Mouse (Mus musculus) kidney, postnatal 25 days (tissue): ENCODE measurements around the gene Nradd.

Source experiments
- DNase-seq, 2 experiments: peaks; one replicate each; pipeline ENCODE4 v3.0.0; 2021; ENCODE audit warnings: mixed read lengths in 2 of 2

The Nradd gene

DNA sequence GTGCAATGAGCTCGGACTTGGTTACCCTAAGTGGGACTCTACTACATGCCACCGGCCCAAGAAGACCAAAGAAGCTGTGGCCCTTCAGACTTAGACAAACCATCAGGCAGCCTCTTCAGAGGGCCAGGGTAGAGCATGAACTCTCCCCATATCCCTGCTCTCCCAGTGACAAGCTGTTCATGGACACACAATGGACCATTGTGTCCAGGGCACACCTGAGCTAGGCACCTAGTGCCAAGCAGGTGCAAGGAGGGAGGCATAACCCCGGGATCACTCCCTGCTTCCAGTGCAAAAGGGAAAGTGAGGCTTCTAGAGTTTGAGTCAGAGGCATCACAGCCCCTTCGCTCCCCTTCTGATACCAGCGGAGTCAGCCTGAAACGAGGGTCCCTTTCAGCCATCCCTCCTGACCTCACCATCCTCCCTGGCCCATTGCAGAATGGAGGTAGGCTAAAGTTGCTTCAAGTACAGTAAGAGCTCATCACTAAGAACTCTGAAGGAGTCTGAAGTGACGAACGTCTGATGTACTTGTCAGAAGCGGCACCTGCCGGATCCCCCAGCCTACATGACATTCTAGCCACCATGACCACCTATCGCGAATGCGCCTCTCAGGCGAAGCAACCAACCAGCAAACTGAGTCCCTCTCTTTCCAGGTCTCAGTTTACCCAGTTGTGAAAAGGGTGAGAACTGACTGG is 28.9 kb upstream of the Nradd start:
- no peak for DNase-seq

DNA sequence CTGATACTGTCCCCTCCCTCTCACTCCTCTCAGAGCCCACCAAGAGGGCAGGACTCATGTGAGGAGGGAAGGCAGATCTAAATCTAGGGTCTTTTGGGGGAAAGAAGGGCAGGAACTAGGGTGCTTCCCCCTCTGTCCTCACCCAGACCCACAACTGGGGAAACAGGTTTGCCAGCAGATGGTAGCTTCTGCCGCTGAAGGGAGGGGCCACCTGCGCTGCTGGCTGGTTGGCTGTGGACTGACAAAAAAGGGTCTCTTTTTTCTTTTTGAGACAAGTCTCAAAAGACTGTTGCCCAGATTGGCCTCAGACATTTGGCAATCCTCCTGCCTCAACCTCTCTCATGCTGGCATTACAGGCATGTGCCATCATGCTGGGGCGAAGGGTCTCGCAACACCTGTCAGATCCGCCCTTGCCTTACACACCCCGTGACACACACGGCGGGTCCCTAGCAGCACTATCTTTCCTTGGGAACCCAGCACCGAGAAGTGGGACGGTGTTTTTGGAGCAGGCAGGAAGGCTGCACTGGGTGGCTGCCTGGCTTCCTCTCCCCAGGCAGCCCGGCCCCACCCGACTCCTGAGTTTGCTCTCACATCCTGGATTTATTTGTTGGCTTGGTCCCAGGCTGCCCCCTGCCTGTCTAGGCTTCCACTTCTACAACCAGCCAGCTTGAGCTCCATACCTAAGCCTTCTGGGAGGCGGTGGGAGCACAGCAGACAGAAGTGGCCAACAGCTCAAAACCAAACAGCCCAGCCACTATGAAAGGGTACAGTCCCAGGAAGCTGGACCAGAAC is 27.9 kb upstream of the Nradd start:
- DNase-seq: peak; percentile 74 to 86

DNA sequence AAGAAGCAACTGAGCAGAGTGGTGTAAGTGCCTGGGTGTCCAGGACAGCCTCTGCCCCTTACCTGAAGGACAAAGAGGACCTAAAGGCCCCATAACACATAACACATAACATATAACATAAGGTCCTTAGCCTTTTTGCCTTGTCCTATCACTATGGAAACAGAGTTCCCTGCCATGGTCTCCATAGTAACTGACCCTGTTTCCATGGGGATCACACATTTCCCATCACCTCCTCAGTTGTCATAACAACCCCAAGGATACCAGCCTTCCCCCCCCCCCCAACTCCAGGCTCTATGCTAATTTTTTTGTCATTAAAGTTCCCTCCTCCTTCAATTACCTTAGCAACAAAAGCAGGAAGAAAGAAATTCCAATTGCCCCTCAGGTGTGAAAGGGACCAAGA is 25.5 kb upstream of the Nradd start:
- no peak for DNase-seq

DNA sequence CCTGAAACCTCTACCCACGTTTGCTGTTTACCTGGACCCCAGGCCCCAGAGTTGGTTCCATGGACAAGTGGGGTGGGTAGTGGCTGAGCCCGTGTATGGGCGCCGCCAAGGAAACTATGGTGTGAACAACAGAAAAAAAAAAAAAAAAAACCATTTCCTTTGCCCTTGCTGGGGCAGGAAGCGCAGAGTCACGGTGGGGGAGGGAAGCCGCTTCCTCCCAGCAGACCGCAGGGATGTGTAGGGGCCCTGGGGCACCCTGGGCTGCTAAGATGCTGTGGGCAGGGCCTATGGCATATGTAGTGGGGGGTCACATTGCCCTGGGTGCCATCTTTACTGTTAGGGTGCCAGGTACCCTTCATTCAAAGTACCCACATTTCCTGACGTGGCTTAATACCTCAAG is 21.0 kb upstream of the Nradd start:
- peak in 1 of 2 experiments; percentile 37 for DNase-seq

DNA sequence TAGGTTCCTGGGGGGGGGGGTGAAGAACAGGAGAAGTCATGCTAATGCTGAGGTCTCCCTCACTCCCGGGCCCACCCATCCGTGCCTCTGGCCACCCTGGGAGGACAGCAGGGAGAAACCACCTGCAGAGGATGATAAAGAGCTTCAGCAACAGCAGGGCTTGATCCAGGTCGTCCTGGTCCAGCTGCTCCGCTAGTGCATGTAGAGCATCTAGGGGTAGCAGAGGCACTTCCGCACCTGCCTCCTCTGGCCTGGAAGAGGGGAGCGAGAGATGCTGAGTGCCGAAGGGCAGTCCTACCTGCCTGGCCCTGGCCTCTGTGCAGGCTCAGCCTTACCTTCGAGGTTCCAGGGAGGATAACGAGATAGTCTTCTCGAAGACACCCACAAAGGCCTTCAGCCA is 20.0 kb upstream of the Nradd start:
- peak in 1 of 2 experiments; percentile 58 for DNase-seq

DNA sequence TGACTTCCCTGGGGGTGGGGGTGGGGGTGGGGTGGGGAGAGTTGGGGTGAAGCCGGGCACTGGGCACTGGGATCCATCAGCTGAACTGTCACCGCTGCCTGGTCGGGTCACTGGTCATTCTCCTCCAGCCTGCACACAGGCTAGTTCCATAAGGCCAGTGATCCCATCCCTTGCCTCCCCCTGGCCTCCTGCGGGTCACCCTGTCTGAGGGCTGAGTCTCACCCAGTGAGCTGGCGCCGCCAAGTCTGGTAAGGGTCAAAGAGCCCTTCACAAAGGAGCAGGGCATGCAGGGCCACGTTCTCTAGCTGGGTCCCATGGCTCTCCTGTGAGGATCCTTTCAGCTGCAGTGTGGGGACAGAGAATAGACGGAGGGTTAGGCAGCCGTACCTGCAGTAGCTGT is 19.5 kb upstream of the Nradd start:
- DNase-seq: peak; percentile 60 to 94

DNA sequence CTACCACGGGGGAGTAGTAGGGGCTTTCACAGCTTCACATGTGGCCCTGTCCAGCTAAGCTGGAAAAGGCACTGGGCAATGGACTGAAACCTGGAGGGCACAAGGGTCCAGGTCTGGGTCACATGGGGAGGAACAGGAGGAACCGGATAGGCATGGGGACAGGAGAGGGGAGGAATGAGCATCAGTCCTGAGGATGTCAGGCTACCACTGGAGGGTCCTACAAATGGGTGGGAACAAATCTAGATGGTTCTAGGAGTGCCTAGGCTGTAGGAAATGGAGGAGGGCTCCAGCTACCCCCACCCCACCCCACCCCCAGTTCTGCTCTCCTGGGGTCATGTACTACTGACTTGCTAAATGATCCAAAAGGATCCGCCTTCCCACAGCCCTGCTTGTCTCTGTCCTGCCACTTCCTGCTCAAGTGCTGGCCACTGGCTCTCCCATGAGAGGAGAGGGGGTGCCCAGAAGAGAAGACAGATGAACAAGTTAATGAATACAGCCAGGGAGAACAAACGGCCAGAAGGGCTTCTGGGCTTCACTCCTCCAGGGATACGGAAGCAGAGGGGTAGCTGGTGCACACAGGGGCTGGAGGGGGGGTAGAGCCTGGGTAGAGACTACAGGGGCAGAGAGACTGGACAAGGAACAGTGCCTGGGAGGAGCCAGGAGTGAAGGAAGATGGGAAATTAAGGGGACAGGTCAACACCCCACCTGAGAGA is 18.7 kb upstream of the Nradd start:
- peak in 1 of 2 experiments; percentile 73 for DNase-seq

DNA sequence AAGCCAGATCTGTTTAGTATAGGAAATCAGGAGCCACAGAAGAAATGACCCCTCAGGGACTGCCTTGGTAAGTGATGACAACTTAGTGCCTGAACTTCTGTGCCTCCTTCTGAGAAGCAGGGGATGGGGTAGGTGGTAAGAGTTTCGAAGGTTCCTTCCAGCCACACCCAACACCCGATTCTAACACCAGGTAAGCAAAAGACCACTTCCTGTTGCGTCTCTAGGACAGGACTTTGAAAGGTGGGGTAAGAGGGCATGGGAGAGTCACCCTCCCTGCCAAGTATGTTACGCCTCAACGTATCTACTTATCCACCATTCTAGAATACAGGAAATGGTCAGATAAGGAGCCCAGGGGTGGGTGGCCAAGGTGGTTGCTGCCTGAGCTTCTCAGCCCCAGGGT is 16.8 kb upstream of the Nradd start:
- DNase-seq: no peak

DNA sequence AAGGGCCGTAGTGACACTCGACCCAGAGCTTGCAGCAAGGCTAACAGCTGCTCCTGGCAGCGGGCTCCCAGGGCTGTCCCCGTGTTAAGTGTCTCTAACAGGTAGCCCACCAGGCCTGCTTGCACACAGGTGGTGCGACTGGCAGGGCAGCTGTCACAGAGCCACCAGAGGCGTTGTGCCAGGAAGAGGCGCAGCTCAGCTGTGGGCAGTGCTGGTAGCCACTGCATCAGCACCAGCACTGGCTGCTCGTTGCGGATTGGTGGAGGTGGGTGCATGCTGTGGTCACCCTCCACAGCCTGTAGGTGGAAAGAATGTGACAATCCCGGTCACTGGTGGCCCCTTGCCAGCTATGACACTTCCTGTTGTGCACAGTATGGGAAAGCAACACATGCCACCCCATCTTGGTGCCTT is 14.4 kb upstream of the Nradd start:
- DNase-seq: peak in 1 of 2 experiments; percentile 58

DNA sequence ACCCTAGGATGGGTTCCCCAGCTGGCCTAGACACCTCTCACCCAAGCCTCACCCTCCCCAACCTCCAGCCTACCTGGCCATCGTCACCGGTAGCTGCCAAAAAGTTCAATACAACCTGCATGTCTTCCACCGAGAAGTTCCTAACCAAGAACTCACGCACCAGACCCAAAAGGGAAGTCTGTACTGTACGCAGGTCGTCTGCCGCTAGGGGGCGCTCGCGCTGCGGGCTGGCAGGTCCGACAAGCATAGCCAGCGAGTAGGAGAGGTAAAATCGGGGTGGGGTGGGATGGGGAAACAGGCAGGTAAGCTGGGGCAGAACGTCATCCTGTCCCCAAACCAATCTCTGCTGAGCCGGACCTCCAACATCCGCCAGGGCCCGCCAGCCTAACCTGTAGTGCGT is 11.0 kb upstream of the Nradd start:
- DNase-seq: peak; percentile 90 to 96

DNA sequence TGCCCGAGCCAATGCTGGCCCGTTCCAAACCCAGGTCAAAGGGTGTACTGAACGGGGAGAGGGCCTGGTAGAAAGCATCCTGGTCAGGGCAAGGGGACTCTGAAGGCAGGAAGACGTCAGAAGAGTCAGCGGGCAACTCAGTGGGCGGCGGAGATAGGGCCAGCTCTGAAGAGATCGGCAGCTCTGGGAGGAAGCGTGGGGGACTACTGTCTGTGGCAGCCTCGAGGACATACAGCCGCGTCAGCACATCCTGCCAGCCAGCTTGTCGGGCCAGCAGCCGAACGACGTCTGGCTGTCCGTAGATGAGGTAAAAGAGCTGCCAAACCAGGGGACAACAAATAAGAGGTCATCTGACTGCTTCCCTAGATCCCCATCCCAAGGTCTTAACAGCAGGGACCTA is 9.6 kb upstream of the Nradd start:
- DNase-seq: peak in 1 of 2 experiments; percentile 46

DNA sequence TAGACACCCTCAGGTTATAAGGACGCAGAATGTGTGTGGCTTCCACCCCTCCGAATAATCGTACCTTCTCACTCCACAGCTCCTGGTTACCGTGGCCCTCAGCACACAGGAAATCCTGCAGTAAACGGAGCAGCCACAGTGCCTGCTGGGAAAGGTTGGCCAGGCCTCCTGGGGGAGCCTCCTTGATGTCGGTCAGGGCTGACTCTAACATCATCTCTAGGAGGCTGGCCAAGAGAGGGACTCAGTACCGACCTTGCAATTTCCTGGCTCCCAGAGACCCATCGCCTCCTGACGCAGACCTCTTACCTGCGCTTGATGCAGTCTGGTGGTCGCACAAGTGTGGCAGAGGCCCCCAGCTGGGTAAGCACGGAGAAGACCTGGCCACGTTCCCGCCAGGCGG is 8.4 kb upstream of the Nradd start:
- peak in 1 of 2 experiments; percentile 44 for DNase-seq

DNA sequence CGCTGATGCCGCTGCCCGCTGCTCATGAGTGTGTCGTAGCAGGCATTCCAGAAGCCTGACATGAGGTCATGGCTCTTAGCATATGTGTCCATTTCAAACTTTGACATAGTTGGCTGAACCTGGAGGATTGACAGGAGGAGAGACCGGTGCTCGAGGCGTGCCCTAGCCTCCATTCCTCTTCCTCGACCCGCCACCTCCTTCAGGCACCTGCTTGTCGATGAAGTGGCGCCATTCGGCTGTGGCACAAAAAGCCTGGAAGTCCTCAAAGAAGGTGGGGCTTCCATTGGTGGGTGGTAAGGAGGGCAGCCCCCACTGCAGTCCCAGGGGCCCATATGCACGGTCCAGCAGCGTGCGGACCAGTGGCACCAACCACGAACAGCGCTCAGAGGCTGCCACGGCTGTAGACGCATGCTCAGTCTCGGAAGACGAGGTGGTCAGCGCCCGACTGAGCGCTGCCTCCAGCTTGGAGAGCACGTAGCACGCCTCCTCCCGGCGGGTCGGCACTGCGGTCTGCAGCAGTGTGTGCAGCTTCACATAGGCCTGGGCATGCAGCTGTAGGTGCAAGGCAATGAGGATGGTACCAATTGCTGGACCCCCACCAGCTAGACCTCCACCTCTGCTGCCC is 7.5 kb upstream of the Nradd start:
- DNase-seq: peak in 1 of 2 experiments; percentile 39

DNA sequence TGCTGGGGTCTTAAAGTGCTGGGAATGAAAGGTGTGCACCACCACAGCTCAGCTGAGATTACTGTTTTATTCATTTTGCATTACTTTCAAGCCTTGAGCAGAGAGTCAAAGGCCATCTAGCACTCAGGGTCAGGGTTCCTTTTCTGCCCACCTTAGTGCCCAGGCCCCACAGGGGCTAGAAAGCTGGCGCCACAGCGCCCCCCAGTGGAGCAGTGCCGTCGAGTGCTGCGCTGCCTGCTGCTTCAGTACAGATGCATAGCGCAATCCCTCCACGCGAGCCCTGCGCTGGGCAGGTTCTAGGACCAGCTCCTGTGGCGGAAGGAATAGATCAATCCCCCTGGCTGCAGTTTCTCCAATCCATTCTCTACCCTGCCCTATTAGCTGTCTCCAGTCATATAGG is 6.9 kb upstream of the Nradd start:
- DNase-seq: peak; percentile 63 to 66

DNA sequence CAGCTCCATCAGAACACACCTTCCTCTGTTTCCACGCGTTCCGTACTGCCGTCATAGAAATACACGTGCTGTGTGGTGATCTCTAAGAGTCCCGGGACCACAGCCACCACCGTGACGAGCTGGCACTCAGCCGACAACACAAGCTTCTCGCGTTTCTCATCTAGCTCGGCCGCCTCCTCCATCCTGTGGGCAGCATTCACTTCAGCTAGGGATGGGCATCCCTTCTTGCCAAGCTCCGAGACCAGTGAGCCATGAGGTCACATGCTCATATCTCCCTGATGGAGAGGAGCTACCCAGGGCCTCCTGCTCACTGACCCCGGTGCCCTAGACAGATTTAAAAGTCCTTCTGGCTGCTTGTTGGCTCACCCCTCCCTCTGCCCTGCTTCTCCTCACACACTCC is 5.9 kb upstream of the Nradd start:
- peak; percentile 70 to 87 for DNase-seq

DNA sequence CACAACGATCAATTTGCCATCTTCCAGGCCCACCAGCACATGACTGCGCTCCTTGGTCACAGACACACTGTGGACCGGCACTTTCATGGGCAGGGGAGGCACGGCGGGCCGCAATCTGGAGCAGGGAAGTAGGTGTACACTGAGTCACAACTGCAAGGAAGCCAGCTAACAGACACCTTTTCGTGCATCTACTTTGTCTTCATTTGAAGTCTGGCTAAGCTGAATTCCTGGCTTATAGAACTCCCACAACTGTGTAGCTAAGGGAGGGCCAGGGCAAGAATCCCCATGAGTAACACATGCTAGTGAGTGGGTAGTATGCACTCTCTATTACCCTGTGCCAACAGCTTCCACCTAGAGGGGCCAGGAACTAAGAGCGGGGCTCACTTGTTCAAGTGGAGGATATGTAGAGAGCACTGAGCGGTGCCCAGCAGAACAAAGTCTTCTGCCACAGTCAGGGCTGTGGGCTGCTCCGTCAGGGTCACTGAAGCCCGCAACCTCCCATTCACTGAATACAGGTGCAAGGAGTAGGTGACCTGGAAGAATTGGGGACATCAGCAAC is 1.2 kb upstream of the Nradd start:
- DNase-seq: no peak

DNA sequence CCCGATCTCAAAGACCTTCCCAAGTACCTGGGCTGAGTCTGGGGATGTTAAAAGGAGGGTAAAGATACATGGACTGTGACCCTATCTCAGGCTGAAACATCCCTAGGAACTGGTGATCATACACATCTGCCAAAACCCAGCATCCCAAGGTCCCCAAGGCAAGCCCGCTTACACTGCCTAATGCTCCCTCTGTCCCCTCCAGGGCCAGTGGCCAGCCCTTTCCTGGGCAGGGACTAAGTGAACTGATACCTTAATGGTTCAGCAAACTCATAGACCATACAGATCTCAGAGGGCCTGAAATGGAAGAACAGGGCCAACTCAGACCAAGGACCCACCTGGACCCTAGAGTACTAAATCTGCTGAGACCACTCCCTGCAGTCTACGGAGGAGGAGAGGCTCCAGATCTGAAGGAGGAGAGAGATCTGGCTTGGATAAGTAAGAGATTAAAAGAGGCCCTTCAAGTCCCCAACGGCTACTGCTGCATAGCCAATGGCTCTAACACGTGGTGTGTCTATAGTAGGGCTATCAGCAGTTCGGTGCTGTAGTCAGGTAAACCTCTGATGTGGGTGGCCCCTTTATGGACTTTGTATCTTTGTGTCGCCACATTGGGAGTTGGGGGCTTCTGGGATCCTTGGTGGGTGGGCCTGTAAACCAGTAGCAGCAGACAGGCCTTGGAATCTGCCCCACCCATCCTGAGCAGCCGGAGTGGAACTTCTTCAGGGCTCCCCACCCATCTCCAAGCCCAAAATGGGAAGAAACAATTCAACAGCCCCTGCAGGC is 646 bp downstream of the Nradd start:
- peak in 1 of 2 experiments; percentile 37 for DNase-seq

DNA sequence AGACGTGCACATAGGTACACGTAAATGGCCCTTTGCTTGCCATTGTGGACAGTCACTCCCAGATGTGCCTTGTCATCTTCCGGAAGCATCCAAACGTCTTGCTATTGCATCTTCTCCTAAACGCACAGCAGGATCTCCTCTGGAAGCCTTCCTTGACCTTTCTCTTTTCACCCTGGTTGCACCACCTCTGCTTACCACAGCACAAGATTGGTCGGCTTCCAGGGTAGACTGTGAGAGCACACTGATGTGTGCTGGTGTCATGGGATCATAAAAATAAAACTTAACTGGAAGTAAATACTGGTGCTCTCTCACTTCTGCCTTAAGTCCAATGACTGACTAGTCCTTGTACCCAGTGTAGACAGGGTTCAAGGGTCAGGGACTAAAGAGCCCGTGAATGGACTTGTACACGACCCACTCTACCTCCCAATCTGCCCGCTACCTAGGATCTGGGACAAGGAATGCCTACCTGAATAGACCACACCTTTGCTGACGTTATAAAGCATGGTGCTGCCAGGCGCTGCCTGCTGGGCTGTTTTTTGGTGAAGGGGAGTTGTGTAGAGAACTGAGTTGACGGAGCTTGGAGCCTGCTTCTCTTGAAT is 1.5 kb downstream of the Nradd start:
- DNase-seq: peak in 1 of 2 experiments; percentile 57

DNA sequence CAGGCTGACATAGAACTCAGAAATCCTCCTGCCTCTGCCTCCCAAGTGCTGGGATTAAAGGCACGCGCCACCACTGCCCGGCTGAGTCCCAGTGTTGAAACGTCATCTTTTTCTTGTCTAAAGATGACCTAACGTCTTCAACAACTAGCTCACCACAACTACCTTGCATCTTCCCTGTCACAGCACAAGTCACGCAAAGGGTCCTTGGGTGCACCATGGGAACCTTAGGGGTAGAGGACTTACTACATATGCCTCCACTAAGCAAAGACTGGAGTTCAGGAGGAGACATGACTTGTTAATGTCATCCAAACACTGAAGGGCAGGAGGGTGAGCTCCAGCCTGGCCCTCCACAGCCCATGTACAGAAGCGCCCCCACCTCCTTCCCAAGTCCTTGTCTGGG is 3.6 kb downstream of the Nradd start:
- no peak for DNase-seq

DNA sequence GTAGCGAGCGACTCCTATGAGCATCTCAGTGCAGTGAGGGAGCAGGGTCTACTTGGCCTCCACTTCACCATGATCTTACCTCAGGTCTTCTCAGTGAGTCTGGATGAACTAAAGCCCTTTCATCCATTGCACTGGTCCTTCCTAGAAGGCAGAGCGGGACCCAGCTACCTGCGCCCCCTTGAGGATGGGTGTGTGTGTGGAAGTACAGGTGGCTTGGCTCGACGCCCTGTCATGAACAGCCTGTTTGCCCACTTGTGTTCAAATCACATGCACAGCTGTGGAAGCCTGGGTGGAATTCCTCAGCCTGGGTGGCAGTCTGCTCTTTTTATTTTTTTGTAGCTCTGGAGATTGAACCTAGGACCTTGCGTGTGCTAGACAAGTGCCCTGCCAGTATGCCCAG is 4.1 kb downstream of the Nradd start:
- peak in 1 of 2 experiments; percentile 39 for DNase-seq

DNA sequence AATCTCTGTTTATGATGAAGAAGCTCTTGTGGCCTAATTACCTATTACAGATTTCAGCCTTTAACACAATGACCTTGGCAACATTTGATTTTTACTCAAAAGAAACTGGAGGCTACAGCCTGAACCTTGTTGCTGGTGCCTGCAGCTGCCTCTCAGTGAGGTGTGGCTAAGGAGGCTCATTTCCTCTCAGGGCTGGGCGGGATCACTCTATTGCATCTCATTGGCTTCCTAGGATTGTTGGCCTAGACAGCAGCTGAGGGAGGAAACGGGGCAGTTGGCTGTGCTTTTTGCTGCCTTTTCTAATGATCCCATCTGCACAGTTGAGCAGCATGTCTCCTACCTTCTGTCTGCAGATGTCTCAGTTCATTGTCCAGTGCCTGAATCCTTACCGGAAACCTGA is 7.2 kb downstream of the Nradd start:
- DNase-seq: peak; percentile 38 to 60

DNA sequence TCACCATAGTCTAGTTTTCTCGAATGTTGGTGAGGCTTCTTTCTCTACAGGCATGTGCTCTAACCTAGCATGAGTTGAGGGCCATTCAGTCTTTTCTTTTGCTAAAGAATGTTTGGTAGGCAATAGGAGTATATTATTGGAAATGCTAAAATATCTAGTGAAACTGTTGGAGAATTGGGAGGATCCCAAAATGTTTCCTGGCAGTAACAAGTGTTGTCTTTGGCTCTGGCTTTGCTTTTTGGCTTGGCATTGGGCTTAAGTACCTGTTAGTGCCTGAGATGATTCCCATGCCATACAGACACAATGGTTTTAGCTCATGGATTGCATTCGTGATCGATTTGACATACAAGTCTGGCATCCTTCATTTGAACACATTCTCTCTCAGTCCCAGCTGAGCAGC is 12.8 kb downstream of the Nradd start:
- DNase-seq: no peak
